27 mouse cellular contexts compared by ENCODE assay signal in genomic region chr8:88677071-88677470, GRCm38 (mm10). TPM values are rescaled to one million over a fixed set of nuclear protein-coding genes. Genes with fewer than 3 reads are reported as not detected.
DNase-seq lines count a peak whose midpoint lies in the region; ATAC-seq and TF ChIP-seq lines count a peak whose summit lies in the region.
"Had no signal": no experiment of that assay in that cellular context is flagged by ENCODE, and none has a peak within 500 bp of the region (broad histone marks: within the 10 kb centered on the region; RNA-seq: fewer than 3 reads in every experiment).

No protein-coding gene starts in this region.

- no peak overlapping the region for H3K4me2 ChIP-seq in forebrain, embryonic 14.5 days (ENCODE audit: low read length)
- H3K4me2 ChIP-seq in forebrain, embryonic 15.5 days (replicated peaks), result no peak overlapping the region
- H3K4me2 ChIP-seq in embryonic facial prominence, embryonic 14.5 days (ENCODE audit: low read depth, low read length), result no peak overlapping the region
- H3K4me2 ChIP-seq: embryonic facial prominence, embryonic 13.5 days; forebrain, embryonic 12.5 days; heart, embryonic 11.5 days; hindbrain, embryonic 12.5 days; hindbrain, embryonic 15.5 days had no signal

- H3K9me3 ChIP-seq in forebrain, embryonic 14.5 days (replicated peaks; ENCODE audit: control insufficient read depth, low read length), result no peaks in the 10 kb centered on the region
- H3K9me3 ChIP-seq in forebrain, embryonic 15.5 days, result no peaks in the 10 kb centered on the region
- no peaks in the 10 kb centered on the region for H3K9me3 ChIP-seq in embryonic facial prominence, embryonic 14.5 days (ENCODE audit: control insufficient read depth, low read length)
- H3K9me3 ChIP-seq: embryonic facial prominence, embryonic 13.5 days; forebrain, embryonic 12.5 days; G1E; hindbrain, embryonic 12.5 days; hindbrain, embryonic 15.5 days had no signal

- 71% methylated on average over 8 of the region's 8 CpGs for WGBS in forebrain, embryonic 14.5 days
- WGBS in forebrain, embryonic 15.5 days, result 57% methylated on average over 8 of the region's 8 CpGs
- 60% methylated on average over 8 of the region's 8 CpGs for WGBS in embryonic facial prominence, embryonic 14.5 days

- no peaks in the 10 kb centered on the region for H3K36me3 ChIP-seq in forebrain, embryonic 14.5 days (ENCODE audit: control insufficient read depth, insufficient read depth, low read length)
- H3K36me3 ChIP-seq in forebrain, embryonic 15.5 days, result no peaks in the 10 kb centered on the region
- no peaks in the 10 kb centered on the region for H3K36me3 ChIP-seq in embryonic facial prominence, embryonic 14.5 days (ENCODE audit: control insufficient read depth, insufficient read depth, low read length)
- H3K36me3 ChIP-seq: embryonic facial prominence, embryonic 13.5 days; forebrain, embryonic 12.5 days; G1E; hindbrain, embryonic 12.5 days; hindbrain, embryonic 15.5 days had no signal

- no peak overlapping the region for H3K4me3 ChIP-seq in forebrain, embryonic 14.5 days (ENCODE audit: low read depth, low read length)
- no peak overlapping the region for H3K4me3 ChIP-seq in forebrain, embryonic 15.5 days
- no peak overlapping the region for H3K4me3 ChIP-seq in embryonic facial prominence, embryonic 14.5 days (ENCODE audit: low read depth, low read length)
- H3K4me3 ChIP-seq: embryonic facial prominence, embryonic 13.5 days; forebrain, embryonic 12.5 days; gastrocnemius, adult 2 months; hindbrain, embryonic 12.5 days; hindbrain, embryonic 15.5 days had no signal

- DNase-seq in cerebellum, postnatal 14 days, result peak; percentile 55 to 63
- no peak for DNase-seq in cerebellum, adult 11-12 months
- peak; percentile 15 for DNase-seq in forebrain, embryonic 14.5 days (ENCODE audit: low spot score)
- DNase-seq in brain, embryonic 14.5 days (ENCODE audit: low read depth), result peak; percentile 43
- peak; percentile 68 for DNase-seq in embryonic facial prominence, embryonic 14.5 days (ENCODE audit: low spot score)
- no peak for DNase-seq in ovary, postnatal 14 days (ENCODE audit: low spot score)
- DNase-seq: adrenal gland, postnatal 10 days; adrenal gland, postnatal 36 days; B cell, adult 2 months; cerebellum, adult 11 months; cerebellum, adult 9-10 months; cerebellum, postnatal 36 days; embryo, embryonic 11 days; gastrocnemius, adult 2 months; gastrocnemius, postnatal 14 days; kidney, adult 2 months had no signal

- no peak overlapping the region for H3K9ac ChIP-seq in forebrain, embryonic 14.5 days (ENCODE audit: low read length)
- no peak overlapping the region for H3K9ac ChIP-seq in forebrain, embryonic 15.5 days (replicated peaks)
- H3K9ac ChIP-seq in embryonic facial prominence, embryonic 14.5 days (ENCODE audit: low read depth, low read length), result no peak overlapping the region
- H3K9ac ChIP-seq: embryonic facial prominence, embryonic 13.5 days; forebrain, embryonic 12.5 days; hindbrain, embryonic 12.5 days; hindbrain, embryonic 15.5 days had no signal

- peaks cover 5% of the 10 kb centered on the region; the same call in 1 of the 2 replicates for H3K4me1 ChIP-seq in forebrain, embryonic 14.5 days (ENCODE audit: control insufficient read depth, insufficient read depth, low read length)
- peaks cover 17% of the 10 kb centered on the region for H3K4me1 ChIP-seq in forebrain, embryonic 15.5 days
- H3K4me1 ChIP-seq in embryonic facial prominence, embryonic 14.5 days (ENCODE audit: control insufficient read depth, insufficient read depth, low read length), result peaks cover 4% of the 10 kb centered on the region; the same call in 1 of the 2 replicates
- H3K4me1 ChIP-seq: forebrain, embryonic 12.5 days; hindbrain, embryonic 12.5 days had no signal

- no peaks in the 10 kb centered on the region for H3K27me3 ChIP-seq in forebrain, embryonic 14.5 days (replicated peaks; ENCODE audit: control insufficient read depth, insufficient read depth, low read length)
- no peaks in the 10 kb centered on the region for H3K27me3 ChIP-seq in forebrain, embryonic 15.5 days
- no peaks in the 10 kb centered on the region for H3K27me3 ChIP-seq in embryonic facial prominence, embryonic 14.5 days (replicated peaks; ENCODE audit: control insufficient read depth, insufficient read depth, low read length)
- H3K27me3 ChIP-seq: CH12.LX; embryonic facial prominence, embryonic 13.5 days; forebrain, embryonic 12.5 days; hindbrain, embryonic 12.5 days; hindbrain, embryonic 15.5 days had no signal

- no peak for TF ChIP-seq CTCF in brain, embryonic 14.5 days (IDR thresholded peaks at IDR 0.05; ENCODE audit: borderline replicate concordance, extremely low read depth, insufficient read depth, insufficient read length)

- no peak overlapping the region for H3K27ac ChIP-seq in forebrain, embryonic 14.5 days (ENCODE audit: low read depth, low read length)
- H3K27ac ChIP-seq in forebrain, embryonic 15.5 days (replicated peaks), result no peak overlapping the region
- no peak overlapping the region for H3K27ac ChIP-seq in embryonic facial prominence, embryonic 14.5 days (replicated peaks; ENCODE audit: low read depth, low read length)
- H3K27ac ChIP-seq: forebrain, embryonic 12.5 days; gastrocnemius, adult 2 months; hindbrain, embryonic 12.5 days; hindbrain, embryonic 15.5 days had no signal

- ATAC-seq in forebrain, embryonic 14.5 days, result no peak
- no peak for ATAC-seq in forebrain, embryonic 15.5 days (replicated peaks)
- ATAC-seq in embryonic facial prominence, embryonic 14.5 days (ENCODE audit: low read depth), result no peak
- ATAC-seq: intestine, postnatal 0 days; Patski had no signal

- TF ChIP-seq POLR2A in brain, embryonic 14.5 days (IDR thresholded peaks at IDR 0.05; ENCODE audit: borderline replicate concordance, extremely low read depth, insufficient read depth, insufficient read length, poor library complexity, severe bottlenecking), result no peak

RNA-seq across cellular contexts. Expression of gene Cyld, which starts 19.8 kb away (rescaled TPM):
- 11.4 and 16.5 TPM in 2 replicates for polyA plus RNA-seq in forebrain, embryonic 14.5 days (2014; fragmentation: Nextera tagmentation; extraction: Ambion mirVana)
- polyA plus RNA-seq in forebrain, embryonic 15.5 days (2015; fragmentation: Nextera tagmentation; extraction: Ambion mirVana), result 14.3 and 16.8 TPM in 2 replicates
- polyA plus RNA-seq in brain, embryonic 14.5 days (2012; rRNA removed), result 9.5 and 12.7 TPM in 2 replicates
- 12.0 and 14.6 TPM in 2 replicates for polyA plus RNA-seq in embryonic facial prominence, embryonic 14.5 days (2014; fragmentation: Nextera tagmentation; extraction: Ambion mirVana)

RNA-seq across cellular contexts. Expression of gene Nod2, which starts 30.0 kb away (rescaled TPM):
- polyA plus RNA-seq in forebrain, embryonic 14.5 days (2014; fragmentation: Nextera tagmentation; extraction: Ambion mirVana), result 0.09 and 0.11 TPM in 2 replicates
- 0.15 and 0.20 TPM in 2 replicates for polyA plus RNA-seq in forebrain, embryonic 15.5 days (2015; fragmentation: Nextera tagmentation; extraction: Ambion mirVana)
- 0.16 and 0.34 TPM in 2 replicates for polyA plus RNA-seq in brain, embryonic 14.5 days (2012; rRNA removed)
- 0.19 and 0.58 TPM in 2 replicates for polyA plus RNA-seq in embryonic facial prominence, embryonic 14.5 days (2014; fragmentation: Nextera tagmentation; extraction: Ambion mirVana)
- polyA plus RNA-seq: heart, embryonic 14.5 days; hindbrain, embryonic 15.5 days; Patski had no signal

RNA-seq across cellular contexts. Expression of gene Snx20, which starts 41.1 kb away (rescaled TPM):
- polyA plus RNA-seq in forebrain, embryonic 14.5 days (2014; fragmentation: Nextera tagmentation; extraction: Ambion mirVana), result 1.2 and 1.7 TPM in 2 replicates
- 0.81 and 1.2 TPM in 2 replicates for polyA plus RNA-seq in forebrain, embryonic 15.5 days (2015; fragmentation: Nextera tagmentation; extraction: Ambion mirVana)
- polyA plus RNA-seq in brain, embryonic 14.5 days (2012; rRNA removed), result 0.78 and 0.92 TPM in 2 replicates
- 2.7 and 4.2 TPM in 2 replicates for polyA plus RNA-seq in embryonic facial prominence, embryonic 14.5 days (2014; fragmentation: Nextera tagmentation; extraction: Ambion mirVana)

Comparison
In these comparisons a context has a peak if more than half of its experiments do, and no peak if none do; other contexts are left out.
1. DNase-seq: peak in cerebellum, postnatal 14 days (2 of 2), forebrain, embryonic 14.5 days (single experiment), brain, embryonic 14.5 days (single experiment) and embryonic facial prominence, embryonic 14.5 days (single experiment); none in cerebellum, adult 11-12 months (single experiment) and ovary, postnatal 14 days (single experiment).